Mouse (Mus musculus): ENCODE data around the gene Ppp1r17. TPM values are rescaled to one million over a fixed set of nuclear protein-coding genes. Genes with fewer than 3 reads are reported as not detected.

Ppp1r17 gene
- polyA plus RNA-seq, 1 experiment from 2014 or later: not detected

- Histone ChIP-seq H3K9ac (no peak overlapping the region), H3K27me3 (replicated peaks) (no peaks in the 10 kb centered on the region), H3K27ac (no peak overlapping the region), H3K4me2 (no peak overlapping the region), H3K36me3 (no peaks in the 10 kb centered on the region), H3K4me1 (no peaks in the 10 kb centered on the region), H3K9me3 (replicated peaks) (no peaks in the 10 kb centered on the region), H3K4me3 (no peak overlapping the region)
- WGBS (ENCODE audit: insufficient replicate concordance): 58% methylated on average over 5 of the region's 5 CpGs
- no peak for ATAC-seq
Measured at GRCm38 (mm10) chr6:56044270-56044669, 27.0 kb downstream of the Ppp1r17 start.

GRCm38 (mm10) chr6:56044716-56045115, 27.4 kb downstream of the Ppp1r17 start:
- no peaks in the 10 kb centered on the region for H3K4me1 ChIP-seq

GRCm38 (mm10) chr6:56048580-56048979, 31.3 kb downstream of the Ppp1r17 start:
- H3K27me3 ChIP-seq (replicated peaks): no peaks in the 10 kb centered on the region
- no peak for ATAC-seq
- no peaks in the 10 kb centered on the region for H3K4me1 ChIP-seq
- no peak overlapping the region for H3K27ac ChIP-seq
- H3K4me2 ChIP-seq: no peak overlapping the region
- no peaks in the 10 kb centered on the region for H3K9me3 ChIP-seq (replicated peaks)
- no peak overlapping the region for H3K9ac ChIP-seq
- H3K4me3 ChIP-seq: no peak overlapping the region
- no peaks in the 10 kb centered on the region for H3K36me3 ChIP-seq
- WGBS (ENCODE audit: insufficient replicate concordance): 81% methylated on average over 3 of the region's 3 CpGs

More at GRCm38 (mm10) chr6:56044716-56045115, 27.4 kb downstream of the Ppp1r17 start:
- no peak overlapping the region for H3K4me3 ChIP-seq
- no peak for ATAC-seq
- no peak overlapping the region for H3K9ac ChIP-seq
- no peaks in the 10 kb centered on the region for H3K36me3 ChIP-seq
- no peak overlapping the region for H3K27ac ChIP-seq
- H3K9me3 ChIP-seq (replicated peaks): no peaks in the 10 kb centered on the region
- no peaks in the 10 kb centered on the region for H3K27me3 ChIP-seq (replicated peaks)
- H3K4me2 ChIP-seq: no peak overlapping the region
- WGBS (ENCODE audit: insufficient replicate concordance): 70% methylated on average over 1 of the region's 1 CpGs

GRCm38 (mm10) chr6:56049104-56049503, 31.8 kb downstream of the Ppp1r17 start:
- no peaks in the 10 kb centered on the region for H3K4me1 ChIP-seq
- no peak overlapping the region for H3K4me2 ChIP-seq
- H3K27ac ChIP-seq: no peak overlapping the region
- no peaks in the 10 kb centered on the region for H3K27me3 ChIP-seq (replicated peaks)
- 24% methylated on average over 4 of the region's 4 CpGs for WGBS (ENCODE audit: insufficient replicate concordance)
- H3K9me3 ChIP-seq (replicated peaks): no peaks in the 10 kb centered on the region
- H3K4me3 ChIP-seq: no peak overlapping the region
- ATAC-seq: no peak
- H3K36me3 ChIP-seq: no peaks in the 10 kb centered on the region
- H3K9ac ChIP-seq: no peak overlapping the region

- Histone ChIP-seq H3K4me2 (no peak overlapping the region), H3K4me1 (no peaks in the 10 kb centered on the region), H3K36me3 (no peaks in the 10 kb centered on the region), H3K27me3 (replicated peaks) (no peaks in the 10 kb centered on the region), H3K9ac (no peak overlapping the region), H3K4me3 (no peak overlapping the region), H3K27ac (no peak overlapping the region), H3K9me3 (replicated peaks) (no peaks in the 10 kb centered on the region)
- no peak for ATAC-seq
Measured at GRCm38 (mm10) chr6:56063736-56064135, 46.4 kb downstream of the Ppp1r17 start.

- H3K4me3 ChIP-seq: no peak overlapping the region
- H3K36me3 ChIP-seq: no peaks in the 10 kb centered on the region
- H3K9ac ChIP-seq: no peak overlapping the region
- 27% methylated on average over 5 of the region's 5 CpGs for WGBS (ENCODE audit: insufficient replicate concordance)
- H3K27ac ChIP-seq: no peak overlapping the region
- ATAC-seq: no peak
- H3K27me3 ChIP-seq (replicated peaks): no peaks in the 10 kb centered on the region
- no peaks in the 10 kb centered on the region for H3K4me1 ChIP-seq
- H3K9me3 ChIP-seq (replicated peaks): no peaks in the 10 kb centered on the region
- H3K4me2 ChIP-seq: no peak overlapping the region
Measured at GRCm38 (mm10) chr6:56066632-56067282, 49.5 kb downstream of the Ppp1r17 start.

- Histone ChIP-seq H3K9ac (no peak overlapping the region), H3K4me3 (no peak overlapping the region), H3K9me3 (replicated peaks) (no peaks in the 10 kb centered on the region), H3K27ac (no peak overlapping the region), H3K36me3 (no peaks in the 10 kb centered on the region), H3K27me3 (replicated peaks) (no peaks in the 10 kb centered on the region), H3K4me1 (no peaks in the 10 kb centered on the region), H3K4me2 (no peak overlapping the region)
- no peak for ATAC-seq
Measured at GRCm38 (mm10) chr6:56068516-56068915, 51.2 kb downstream of the Ppp1r17 start.

- Histone ChIP-seq H3K27me3 (replicated peaks) (no peaks in the 10 kb centered on the region), H3K4me2 (no peak overlapping the region), H3K27ac (no peak overlapping the region), H3K4me3 (no peak overlapping the region), H3K36me3 (no peaks in the 10 kb centered on the region), H3K4me1 (no peaks in the 10 kb centered on the region), H3K9me3 (replicated peaks) (no peaks in the 10 kb centered on the region), H3K9ac (no peak overlapping the region)
- ATAC-seq: no peak
- WGBS (ENCODE audit: insufficient replicate concordance): 55% methylated on average over 4 of the region's 4 CpGs
Measured at GRCm38 (mm10) chr6:56076378-56076805, 59.1 kb downstream of the Ppp1r17 start.

Other genes starting within 250 kb of the Ppp1r17 start
- not detected in 2 replicates for gene Itprid1, start 180.6 kb upstream of the Ppp1r17 start, polyA plus RNA-seq (2016; fragmentation: Nextera tagmentation; extraction: Ambion mirVana)